Mouse (Mus musculus): ENCODE measurements around the gene Lsm14b.

Lsm14b gene

DNA sequence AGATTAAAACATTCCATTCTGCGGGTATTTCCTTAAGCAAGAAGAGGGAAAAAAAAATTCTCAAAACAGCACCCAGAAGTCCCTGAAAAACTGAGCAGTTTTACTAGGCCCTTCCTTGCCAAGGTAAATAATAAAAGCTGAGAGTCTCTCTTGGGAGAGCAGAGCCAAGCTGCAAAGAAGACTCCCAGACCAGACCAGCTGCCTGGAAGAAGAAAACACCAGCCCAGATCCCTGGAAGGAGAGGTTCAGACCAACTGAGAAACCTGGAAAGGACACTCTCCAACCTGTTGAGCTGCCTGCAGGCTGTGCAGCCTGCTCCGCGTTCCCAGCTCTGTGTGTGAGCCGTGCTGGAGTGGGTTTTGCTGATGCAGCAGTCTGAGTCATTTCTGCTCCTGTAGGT lies 7.2 kb upstream of the Lsm14b start:
- no peak for DNase-seq (ENCODE audit: low spot score)

DNA sequence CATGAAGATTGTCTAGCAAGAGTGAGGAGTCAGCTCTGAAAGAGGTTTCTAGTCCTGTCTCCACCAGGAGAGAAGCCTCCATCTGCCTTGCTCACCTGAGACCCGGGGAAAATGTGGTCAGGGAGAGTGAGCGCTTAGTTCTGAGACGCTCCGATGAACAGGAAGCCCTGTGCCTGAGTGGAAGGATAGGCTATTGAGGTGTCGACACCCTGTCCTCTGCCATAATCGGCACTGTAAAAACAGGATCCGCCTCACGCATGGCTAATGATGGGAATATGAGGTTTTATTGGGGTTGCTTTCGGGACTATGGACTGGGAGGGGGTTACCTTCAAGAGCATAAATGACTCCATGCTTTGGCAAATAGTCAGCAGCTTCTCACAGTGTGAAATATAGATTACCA lies 6.2 kb upstream of the Lsm14b start:
- no peak for DNase-seq (ENCODE audit: low spot score)

DNA sequence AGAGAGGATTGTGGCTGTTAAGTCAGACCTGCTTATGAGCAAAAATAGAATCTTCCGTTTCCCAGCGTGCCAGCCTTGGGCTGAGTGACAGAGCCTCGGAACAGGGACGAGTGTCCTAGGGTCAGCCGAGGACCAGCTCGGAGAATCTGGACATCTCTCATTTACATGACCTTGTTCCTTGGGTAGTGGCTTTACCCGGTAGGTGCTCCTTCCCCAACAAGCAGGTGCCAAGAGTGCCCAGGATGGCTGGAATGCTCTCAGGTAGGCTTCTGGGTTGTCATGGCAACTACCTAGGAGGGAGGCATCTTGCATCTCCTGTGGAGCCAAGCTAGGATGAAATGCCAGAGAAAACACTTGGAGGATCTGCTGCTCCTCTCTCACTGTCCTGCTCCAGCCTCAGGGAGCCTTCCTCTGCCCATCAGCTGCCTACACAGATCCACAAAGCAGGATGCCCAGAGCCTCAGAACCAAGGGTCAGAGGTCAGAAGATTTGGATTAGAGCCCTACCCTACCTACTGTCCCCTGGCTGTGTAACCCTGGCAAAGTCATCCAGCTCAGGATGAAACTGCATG lies 4.6 kb upstream of the Lsm14b start:
- DNase-seq (ENCODE audit: low spot score) = no peak

DNA sequence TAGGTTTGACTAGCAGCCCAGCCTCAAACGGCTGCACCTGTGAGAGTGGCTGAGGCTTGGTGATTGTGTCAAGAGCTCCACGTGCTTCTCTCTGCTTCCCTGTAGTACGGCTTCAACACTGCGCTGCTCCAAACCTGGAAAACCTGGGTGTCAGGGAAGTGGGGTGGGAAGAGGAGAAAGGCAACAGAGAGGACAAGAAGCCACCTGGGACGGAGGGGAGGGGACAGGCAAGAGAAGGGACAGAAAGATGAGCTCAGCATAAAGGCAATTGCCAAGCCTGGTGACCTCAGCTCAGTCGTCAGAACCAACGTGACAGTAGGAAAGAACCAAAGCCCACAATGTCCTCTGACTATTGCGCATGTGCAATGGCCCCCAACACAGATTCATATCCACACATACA lies 3.9 kb upstream of the Lsm14b start:
- DNase-seq (ENCODE audit: low spot score) = no peak

DNA sequence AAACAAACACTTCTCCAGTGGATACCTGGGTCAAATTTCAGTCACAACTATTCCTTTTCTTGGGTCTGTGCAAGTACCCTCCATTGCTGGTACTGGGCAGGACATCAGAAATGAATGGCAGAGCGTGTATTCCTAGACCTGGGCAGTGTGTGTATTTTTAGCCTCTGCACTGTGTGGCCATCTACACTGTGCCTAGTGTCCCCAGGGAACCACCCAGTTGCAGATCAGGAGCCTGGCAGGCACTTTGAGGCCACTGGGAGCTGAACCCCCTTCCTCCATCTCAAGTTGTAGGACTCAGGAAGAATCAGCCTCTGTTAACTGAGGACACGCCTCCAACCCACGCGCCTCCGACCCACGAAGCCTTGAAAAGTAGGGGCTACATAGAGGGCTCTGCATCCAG lies 2.0 kb upstream of the Lsm14b start:
- no peak for DNase-seq (ENCODE audit: low spot score)

DNA sequence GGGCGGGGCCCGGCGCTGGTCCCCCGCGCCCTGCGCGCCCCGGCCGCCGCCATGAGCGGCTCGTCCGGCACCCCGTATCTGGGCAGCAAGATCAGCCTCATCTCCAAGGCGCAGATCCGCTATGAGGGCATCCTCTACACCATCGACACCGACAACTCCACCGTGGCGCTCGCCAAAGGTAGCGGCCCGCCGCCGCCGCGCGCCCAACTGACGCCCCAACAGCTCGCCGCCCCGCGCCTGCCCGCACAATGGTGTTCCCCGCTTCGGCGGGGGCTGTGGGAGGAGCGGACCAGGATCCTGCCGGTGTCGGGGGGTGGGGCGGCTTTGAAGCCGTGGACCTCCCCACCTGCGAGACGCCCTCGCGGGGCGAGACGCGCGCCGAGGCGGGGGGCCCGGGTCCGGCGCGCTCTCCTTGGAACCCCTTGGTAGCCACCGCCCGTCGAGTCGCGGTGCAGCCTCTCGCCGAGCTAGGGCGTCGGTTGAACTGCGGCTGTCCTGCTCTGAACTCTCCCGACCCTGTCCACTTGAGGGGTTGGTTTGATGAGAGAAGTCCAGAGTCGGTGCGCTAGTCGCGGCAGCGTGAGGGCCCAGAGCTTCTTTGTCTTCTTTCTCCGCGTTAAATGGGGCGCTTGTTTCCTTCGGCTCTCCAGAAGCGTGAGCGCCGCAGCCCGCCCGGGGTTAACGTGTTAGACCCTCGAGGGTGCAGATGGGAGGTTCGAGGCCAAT lies 511 bp downstream of the Lsm14b start:
- peak; percentile 64 for DNase-seq (ENCODE audit: low spot score)

DNA sequence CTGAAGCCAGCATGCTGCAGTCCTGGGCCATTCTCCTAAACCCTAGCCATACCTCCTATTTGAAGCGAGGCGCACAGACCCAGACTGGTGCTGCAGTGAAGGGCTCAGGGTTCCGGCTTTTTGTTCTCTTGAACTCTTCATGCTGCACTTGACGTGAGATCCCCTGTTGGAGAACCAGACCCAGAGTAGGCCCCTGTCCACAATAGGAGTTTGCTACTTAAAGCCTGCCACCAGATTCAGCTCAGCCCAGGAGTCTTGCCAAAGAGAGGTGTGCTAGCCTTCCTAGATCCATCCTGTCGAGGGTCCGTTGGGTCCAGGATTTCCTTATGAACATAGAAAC lies 1.0 kb downstream of the Lsm14b start:
- no peak for DNase-seq (ENCODE audit: low spot score)

DNA sequence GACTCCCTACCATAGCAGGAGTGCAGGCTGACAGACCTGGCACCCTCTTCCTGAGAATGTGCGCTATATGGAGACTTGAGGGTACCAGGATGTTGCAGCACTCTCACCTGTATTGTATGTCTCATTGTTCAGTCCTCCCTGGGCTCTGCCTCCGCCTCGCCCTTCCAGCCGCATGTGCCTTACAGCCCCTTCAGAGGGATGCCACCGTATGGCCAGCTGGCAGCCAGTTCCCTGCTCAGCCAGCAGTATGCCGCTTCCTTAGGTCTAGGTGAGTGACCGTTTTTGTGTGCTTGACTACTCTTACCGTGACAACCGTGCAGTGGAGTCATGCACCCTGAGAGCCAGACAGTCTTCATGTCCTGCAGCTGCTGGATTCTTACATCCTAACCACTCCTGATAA lies 3.0 kb downstream of the Lsm14b start:
- no peak for DNase-seq (ENCODE audit: low spot score)

DNA sequence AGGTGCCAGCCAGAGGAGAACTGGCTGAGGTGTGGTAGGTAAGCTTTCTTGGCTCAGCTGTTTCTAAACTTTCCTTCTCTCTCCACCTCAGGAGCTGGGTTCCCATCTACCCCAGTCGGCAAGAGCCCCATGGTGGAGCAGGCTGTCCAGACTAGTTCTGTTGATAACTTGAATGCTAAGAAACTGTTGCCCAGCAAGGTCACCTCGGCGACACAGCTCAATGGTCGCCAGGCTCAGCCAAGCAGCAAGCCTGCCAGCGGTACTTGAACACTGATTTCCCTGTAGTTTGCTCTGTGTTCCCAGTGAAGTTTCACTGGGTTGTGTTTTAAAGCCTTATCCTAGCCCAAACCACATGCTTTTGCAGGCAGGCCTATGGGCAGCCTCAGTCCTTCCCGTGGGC lies 6.5 kb downstream of the Lsm14b start:
- DNase-seq (ENCODE audit: low spot score) = no peak

DNA sequence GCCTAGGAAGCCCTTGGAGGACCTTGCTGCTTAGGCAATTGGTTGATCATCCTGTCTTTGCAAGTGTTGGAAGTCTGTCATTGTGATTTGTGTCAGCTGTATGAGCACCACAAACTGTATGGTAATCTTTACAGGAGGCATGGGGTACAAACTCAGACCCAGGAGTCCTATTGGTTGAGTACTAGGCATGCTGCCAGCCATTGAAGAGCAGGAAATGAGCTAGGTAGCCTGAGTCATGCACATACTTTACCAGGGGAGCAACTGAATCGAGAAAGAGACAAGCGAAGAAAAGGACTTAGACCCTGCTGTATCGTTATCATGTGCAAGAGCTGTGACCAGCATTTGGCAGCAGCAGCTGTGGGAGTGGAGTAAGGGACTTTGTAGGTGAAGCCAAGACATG lies 8.1 kb downstream of the Lsm14b start:
- DNase-seq (ENCODE audit: low spot score) = no peak

DNA sequence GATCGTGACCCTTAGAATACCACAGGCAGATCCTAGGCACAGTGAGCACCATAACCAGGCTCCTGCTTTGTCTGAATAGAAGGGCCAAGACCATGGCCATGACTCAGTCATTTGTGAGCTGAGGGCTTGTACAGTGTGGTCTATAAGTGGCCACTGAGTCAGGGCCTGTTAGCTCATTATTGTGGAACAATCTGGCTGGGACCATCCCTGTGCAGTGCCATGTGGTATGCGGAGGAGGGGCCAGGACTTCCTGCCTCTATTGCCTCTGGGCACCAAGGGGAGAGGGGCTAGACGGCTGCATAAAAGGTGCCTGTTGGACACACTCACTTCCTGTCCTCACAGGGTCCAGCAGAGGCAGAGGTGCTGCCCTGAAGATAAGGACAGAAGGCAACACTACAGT lies 9.2 kb downstream of the Lsm14b start:
- peak; percentile 31 for DNase-seq (ENCODE audit: low spot score)

DNA sequence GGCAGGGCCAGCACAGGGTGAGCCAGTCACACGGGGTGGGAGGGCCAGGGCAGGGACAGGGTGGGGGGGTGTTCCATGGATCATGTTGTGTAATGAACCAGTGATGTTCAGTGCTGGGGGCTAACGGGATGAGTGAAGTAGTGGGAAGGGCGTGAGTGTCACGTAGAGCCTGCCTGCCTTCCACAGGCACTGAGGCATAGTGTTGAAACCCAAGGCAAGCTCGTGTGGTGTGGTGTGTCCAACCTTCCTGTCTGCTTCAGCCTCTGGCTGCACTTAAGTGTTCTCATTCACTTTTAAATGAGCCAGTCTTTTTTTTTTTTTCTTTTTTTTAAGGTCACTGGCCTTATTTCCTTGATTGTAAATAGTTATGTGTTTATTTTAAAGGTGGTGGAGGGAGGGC lies 10.0 kb downstream of the Lsm14b start:
- no peak for DNase-seq (ENCODE audit: low spot score)

DNA sequence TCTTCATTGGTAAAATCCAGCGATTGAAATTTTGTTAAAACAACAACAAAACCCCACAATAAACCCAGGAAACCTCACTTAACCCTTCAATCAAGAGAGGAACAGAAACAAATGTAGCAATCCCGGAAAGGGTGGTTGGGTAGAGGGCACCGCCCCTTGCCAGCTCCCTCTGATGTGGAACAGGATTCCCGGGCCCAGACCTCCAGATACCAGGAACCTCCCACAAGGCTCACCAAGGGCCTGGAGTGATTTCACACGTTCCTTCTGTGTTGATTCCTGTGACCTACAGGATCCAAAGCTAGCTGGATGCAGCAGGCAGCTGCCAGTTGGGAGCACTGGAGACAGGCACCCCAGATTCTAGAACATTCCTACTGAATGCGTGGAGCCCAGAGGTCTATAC lies 15.6 kb downstream of the Lsm14b start:
- DNase-seq (ENCODE audit: low spot score) = no peak

DNA sequence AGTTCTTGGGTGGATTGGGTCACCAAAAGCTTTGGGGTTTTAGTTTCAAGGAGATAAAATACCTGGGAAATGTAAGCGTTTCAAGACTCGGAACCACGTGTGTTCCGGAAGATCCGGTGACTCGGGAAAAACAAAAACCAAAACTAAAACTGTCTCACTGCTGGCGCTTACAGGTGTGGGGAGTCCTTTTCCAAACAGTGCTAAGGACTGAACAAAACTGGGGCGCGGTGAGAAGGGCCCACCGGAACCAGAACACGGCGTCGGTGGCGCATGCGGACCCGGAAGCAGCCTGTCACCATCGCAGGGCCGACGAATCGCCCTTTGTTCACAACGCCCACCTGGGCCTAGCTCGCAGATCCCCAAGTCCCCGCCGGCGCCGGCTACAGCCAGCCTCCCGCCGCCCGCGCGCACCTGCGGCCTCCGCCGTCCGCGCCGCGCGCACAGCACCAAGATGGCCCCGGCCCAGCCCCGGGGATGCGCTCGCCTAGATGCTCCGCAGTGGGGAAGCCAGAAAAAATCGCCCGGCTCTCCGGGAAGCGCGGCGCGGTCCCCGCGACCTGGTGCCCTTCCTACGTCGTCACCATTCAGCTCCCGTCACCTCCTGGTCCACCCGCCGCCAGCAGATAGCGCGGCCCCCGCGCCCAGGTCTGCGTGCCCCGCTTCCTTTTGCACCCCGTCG lies 16.9 kb downstream of the Lsm14b start:
- DNase-seq (ENCODE audit: low spot score) = peak; percentile 47

DNA sequence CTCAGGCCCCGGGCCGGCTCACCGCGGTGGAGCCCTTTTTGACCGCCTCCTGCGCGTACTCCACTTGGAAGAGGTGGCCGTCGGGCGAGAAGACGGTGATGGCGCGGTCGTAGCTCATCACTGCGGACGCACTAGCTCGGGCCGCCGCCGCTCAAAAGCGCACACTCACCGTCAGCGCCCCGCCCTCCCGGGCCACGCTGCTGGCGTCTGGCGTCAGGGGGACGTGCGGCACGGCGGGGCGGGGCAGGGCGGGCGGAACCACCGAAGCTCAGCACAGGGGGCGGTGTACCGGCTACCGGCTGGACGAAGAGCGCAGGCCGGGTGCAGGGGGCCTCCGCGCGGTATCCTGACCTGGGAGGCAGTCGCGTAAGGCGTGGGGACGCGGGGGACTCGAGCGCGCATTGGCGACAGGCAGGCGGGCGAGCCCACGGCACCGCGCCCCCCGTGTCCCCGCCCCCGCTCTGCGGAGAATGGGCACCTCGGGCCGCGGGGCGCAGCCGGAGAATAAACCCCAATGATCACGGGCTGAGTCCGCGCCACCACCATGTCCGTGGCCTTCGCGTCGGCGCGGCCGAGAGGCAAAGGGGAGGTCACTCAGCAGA lies 17.6 kb downstream of the Lsm14b start, which contains the start of the genes Psma7 and Ss18l1:
Gene Psma7 (minus strand): TSS at position 178 of the 602 bp plus-strand sequence.
Gene Ss18l1 (plus strand): TSS at position 254 of the 602 bp plus-strand sequence.
- DNase-seq (ENCODE audit: low spot score) = peak; percentile 95

DNA sequence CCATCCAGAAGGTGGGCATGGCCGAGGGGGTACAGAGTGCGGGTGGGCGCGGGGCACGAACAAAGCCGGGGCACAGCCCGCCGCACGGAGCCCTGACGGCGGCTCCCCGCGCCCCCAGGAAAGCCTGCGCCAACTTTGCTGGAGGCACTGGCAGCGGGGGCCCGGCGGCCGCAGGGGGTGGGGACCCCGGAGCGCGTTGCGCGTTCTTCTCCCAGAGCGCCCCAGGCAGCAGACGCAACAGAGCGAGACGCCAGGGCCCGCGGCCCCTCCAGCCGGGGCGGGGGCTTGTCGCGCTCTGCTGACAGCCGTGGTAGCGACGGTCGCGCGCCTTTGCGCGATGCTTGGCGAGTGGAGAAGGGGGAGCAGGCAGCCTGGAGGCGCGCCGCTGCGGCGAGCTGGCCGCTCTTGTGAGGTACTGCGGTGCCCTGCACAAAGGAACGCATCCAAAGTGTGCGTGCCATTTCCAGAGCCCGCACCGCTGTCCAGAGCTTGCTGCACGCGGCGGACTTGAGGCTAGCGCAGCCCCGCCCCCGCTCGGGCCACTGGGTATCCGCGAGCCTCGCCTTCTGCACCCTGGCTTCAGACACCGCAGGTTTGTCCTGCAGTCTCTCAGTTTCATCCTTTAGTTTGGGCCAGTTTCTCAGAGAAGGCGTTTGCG lies 18.2 kb downstream of the Lsm14b start:
- peak; percentile 73 for DNase-seq (ENCODE audit: low spot score)

DNA sequence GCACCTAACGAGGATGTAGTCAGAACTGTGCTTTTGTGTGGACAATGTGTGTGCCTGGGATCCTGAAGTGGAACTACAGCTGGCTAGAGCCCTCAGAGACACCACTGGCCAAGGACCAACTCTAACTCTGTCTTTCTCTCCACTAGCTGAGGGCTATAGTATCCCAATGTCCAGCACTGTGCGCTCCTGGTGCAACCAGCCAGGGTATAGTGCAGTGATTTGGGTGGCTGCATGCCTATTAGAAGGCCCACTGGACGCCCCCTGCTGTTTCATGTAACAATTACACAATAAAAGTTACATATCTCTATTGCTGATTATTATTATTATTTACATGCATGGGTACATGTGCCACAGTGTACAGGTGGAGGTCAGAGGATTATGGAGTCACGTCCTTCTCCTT lies 20.5 kb downstream of the Lsm14b start:
- DNase-seq (ENCODE audit: low spot score) = peak; percentile 62

DNA sequence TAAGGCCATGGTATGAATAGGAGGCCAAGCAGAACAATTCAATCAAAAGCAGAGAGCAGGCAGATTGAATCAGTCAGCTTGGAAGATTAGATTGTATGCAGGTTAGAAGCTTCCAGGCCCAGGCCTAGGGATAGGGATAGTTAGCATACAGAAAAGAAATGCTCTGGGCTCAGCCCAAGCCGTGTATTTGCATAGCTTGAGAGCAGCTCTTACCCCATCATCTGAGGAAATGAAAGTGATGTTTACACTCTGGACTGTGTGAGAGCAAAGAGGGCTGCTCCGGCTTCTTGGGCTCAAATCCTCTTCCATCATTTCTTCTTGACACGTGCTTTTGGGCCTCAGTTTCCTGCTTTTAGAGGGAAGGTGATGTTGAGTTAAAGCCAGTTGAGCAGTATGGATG lies 22.8 kb downstream of the Lsm14b start:
- no peak for DNase-seq (ENCODE audit: low spot score)

DNA sequence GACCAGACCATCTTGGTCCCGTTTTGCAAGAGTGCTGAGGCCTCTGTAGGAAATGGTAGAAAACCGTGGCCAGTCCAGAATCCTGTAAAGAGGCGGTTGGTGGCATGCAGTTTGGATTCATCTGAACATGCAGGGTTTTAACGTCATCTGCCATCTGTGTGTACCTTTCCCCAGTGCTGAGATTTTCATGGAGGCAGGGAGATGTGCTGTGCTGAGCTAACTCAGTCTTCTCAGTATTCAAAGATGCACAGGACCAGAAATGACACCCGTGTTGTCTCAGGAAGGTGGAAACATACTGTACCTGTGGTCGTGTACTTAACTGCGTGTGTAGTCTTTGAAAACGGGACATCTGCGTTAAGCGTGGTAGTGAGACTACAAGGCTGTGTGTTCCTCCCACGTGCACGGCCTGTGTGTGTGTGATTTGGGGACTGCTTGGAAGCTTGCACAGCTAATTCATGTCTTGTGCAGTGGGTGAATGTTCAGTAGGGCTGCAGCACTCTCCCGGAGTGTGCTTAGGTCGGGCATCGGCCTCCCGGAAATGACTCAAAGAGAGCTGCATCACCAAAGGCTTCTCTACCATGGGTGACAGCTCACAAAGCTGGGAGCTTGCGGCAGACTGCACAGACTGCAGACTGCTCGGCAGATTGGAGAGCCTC lies 23.3 kb downstream of the Lsm14b start:
- DNase-seq (ENCODE audit: low spot score) = no peak

DNA sequence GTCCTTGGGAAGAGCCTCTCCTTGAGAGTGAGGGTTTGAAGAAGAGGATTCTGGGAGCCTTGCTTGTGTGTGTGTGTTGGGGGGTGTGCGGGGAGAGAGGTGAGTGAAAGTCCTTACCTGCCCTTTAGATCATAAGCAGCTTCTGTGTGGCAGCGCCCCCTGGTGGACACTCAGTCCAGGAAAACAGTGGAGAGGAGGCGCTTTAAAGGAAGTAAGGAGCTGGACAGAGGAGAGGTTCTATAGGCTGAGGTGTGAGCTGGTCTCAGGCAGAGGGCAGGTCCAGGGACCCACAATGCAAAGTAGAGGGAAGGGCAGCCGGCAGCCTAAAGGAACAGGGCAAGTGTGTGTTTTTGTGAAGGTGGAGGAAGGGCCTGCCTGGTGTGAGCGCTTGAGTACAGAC lies 26.2 kb downstream of the Lsm14b start:
- peak; percentile 80 for DNase-seq (ENCODE audit: low spot score)

DNA sequence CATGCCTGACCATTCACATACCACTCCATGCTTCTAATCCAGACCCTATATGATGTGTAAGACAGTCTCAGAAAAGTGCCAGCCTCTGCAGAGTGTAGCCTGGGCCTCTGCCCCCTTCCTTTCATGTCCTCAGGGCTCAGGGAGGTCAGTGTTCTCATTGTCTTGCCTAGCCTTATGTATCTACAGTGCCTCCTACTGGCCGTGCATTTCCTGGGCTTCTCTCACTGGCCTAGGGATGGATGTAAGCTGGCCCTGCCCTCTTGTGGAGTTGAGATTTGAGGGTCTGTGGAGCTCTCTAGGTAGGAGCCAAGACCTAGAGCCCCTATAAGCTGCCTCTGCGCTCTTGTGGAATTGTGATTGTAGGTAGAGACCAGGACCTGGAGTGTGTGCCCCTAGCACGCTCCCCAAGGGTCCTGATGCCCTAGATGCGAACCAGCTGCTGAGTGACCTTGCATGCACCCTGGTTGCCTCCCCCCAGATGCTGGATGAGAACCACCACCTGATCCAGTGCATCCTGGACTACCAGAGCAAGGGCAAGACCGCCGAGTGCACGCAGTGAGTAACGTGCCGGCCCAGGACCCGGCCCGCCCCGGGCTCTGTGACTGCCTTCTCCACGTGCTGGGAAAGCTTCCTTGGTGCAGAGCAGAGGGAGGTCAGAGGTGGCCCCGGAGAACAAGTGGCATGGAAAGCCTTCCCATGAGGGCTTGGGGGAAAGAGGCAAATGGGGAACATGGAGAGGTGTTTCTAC lies 27.4 kb downstream of the Lsm14b start:
- peak; percentile 61 for DNase-seq (ENCODE audit: low spot score)
